Mouse (Mus musculus): ENCODE data around the gene L3mbtl4. TPM values are rescaled to one million over a fixed set of nuclear protein-coding genes. Genes with fewer than 3 reads are reported as not detected.

L3mbtl4 gene
- total and polyA plus RNA-seq, 2 experiments from 2014 or later = not detected

GRCm38 (mm10) chr17:68332225-68332624 lies 58.6 kb downstream of the L3mbtl4 start:
- no peak for DNase-seq (ENCODE audit: low spot score)
- H3K36me3 ChIP-seq (replicated peaks; ENCODE audit: control insufficient read depth, insufficient read depth, low read length) = no peaks in the 10 kb centered on the region
- ATAC-seq (ENCODE audit: insufficient read depth, low read depth) = no peak
- no peaks in the 10 kb centered on the region for H3K4me1 ChIP-seq (ENCODE audit: control insufficient read depth, insufficient read depth)
- no peaks in the 10 kb centered on the region for H3K27me3 ChIP-seq (ENCODE audit: control insufficient read depth, insufficient read depth, low read length)
- no peak overlapping the region for H3K4me2 ChIP-seq (ENCODE audit: low read depth, low read length)
- no peaks in the 10 kb centered on the region for H3K9me3 ChIP-seq (replicated peaks; ENCODE audit: control insufficient read depth, low read length)
- no peak overlapping the region for H3K4me3 ChIP-seq (ENCODE audit: low read depth, low read length)
- WGBS = 68% methylated on average over 5 of the region's 5 CpGs
- TF ChIP-seq CTCF (IDR thresholded peaks at IDR 0.05; ENCODE audit: low read depth) (no peak), EP300 (IDR thresholded peaks at IDR 0.05; ENCODE audit: low read depth) (no peak)
- no peak overlapping the region for H3K27ac ChIP-seq (ENCODE audit: low read depth)
- no peak overlapping the region for H3K9ac ChIP-seq (replicated peaks; ENCODE audit: low read depth, low read length)

GRCm38 (mm10) chr17:68333382-68333781 lies 59.8 kb downstream of the L3mbtl4 start:
- ATAC-seq (ENCODE audit: insufficient read depth, low read depth) (no peak), DNase-seq (ENCODE audit: low spot score) (no peak)
- Histone ChIP-seq H3K9ac (replicated peaks; ENCODE audit: low read depth, low read length) (no peak overlapping the region), H3K27me3 (ENCODE audit: control insufficient read depth, insufficient read depth, low read length) (no peaks in the 10 kb centered on the region), H3K4me2 (ENCODE audit: low read depth, low read length) (no peak overlapping the region), H3K4me3 (ENCODE audit: low read depth, low read length) (no peak overlapping the region), H3K9me3 (replicated peaks; ENCODE audit: control insufficient read depth, low read length) (no peaks in the 10 kb centered on the region), H3K4me1 (ENCODE audit: control insufficient read depth, insufficient read depth) (no peaks in the 10 kb centered on the region), H3K27ac (ENCODE audit: low read depth) (no peak overlapping the region), H3K36me3 (replicated peaks; ENCODE audit: control insufficient read depth, insufficient read depth, low read length) (no peaks in the 10 kb centered on the region)
- 30% methylated on average over 3 of the region's 3 CpGs for WGBS
- TF ChIP-seq CTCF (IDR thresholded peaks at IDR 0.05; ENCODE audit: low read depth) = no peak

GRCm38 (mm10) chr17:68338917-68339553 lies 65.4 kb downstream of the L3mbtl4 start:
- Histone ChIP-seq H3K27me3 (ENCODE audit: control insufficient read depth, insufficient read depth, low read length) (no peaks in the 10 kb centered on the region), H3K27ac (ENCODE audit: low read depth) (no peak overlapping the region), H3K36me3 (replicated peaks; ENCODE audit: control insufficient read depth, insufficient read depth, low read length) (no peaks in the 10 kb centered on the region), H3K4me2 (ENCODE audit: low read depth, low read length) (no peak overlapping the region), H3K4me1 (ENCODE audit: control insufficient read depth, insufficient read depth) (no peaks in the 10 kb centered on the region), H3K9me3 (replicated peaks; ENCODE audit: control insufficient read depth, low read length) (no peaks in the 10 kb centered on the region), H3K9ac (replicated peaks; ENCODE audit: low read depth, low read length) (no peak overlapping the region), H3K4me3 (ENCODE audit: low read depth, low read length) (no peak overlapping the region)
- 73% methylated on average over 3 of the region's 3 CpGs for WGBS
- no peak for ATAC-seq (ENCODE audit: insufficient read depth, low read depth)
- no peak for DNase-seq (ENCODE audit: low spot score)
- TF ChIP-seq CTCF (IDR thresholded peaks at IDR 0.05; ENCODE audit: low read depth) (no peak), EP300 (IDR thresholded peaks at IDR 0.05; ENCODE audit: low read depth) (no peak)

GRCm38 (mm10) chr17:68357687-68358086 lies 84.1 kb downstream of the L3mbtl4 start:
- DNase-seq (ENCODE audit: low spot score) (no peak), ATAC-seq (ENCODE audit: insufficient read depth, low read depth) (no peak)
- Histone ChIP-seq H3K27ac (ENCODE audit: low read depth) (no peak overlapping the region), H3K36me3 (replicated peaks; ENCODE audit: control insufficient read depth, insufficient read depth, low read length) (no peaks in the 10 kb centered on the region), H3K9ac (replicated peaks; ENCODE audit: low read depth, low read length) (no peak overlapping the region), H3K27me3 (ENCODE audit: control insufficient read depth, insufficient read depth, low read length) (no peaks in the 10 kb centered on the region), H3K9me3 (replicated peaks; ENCODE audit: control insufficient read depth, low read length) (no peaks in the 10 kb centered on the region), H3K4me1 (ENCODE audit: control insufficient read depth, insufficient read depth) (no peaks in the 10 kb centered on the region), H3K4me2 (ENCODE audit: low read depth, low read length) (no peak overlapping the region), H3K4me3 (ENCODE audit: low read depth, low read length) (no peak overlapping the region)
- WGBS = 56% methylated on average over 1 of the region's 1 CpGs
- TF ChIP-seq EP300 (IDR thresholded peaks at IDR 0.05; ENCODE audit: low read depth) = no peak
- TF ChIP-seq CTCF (IDR thresholded peaks at IDR 0.05; ENCODE audit: low read depth) = no peak

- Histone ChIP-seq H3K4me3 (ENCODE audit: low read depth, low read length) (no peak overlapping the region), H3K9me3 (replicated peaks; ENCODE audit: control insufficient read depth, low read length) (no peaks in the 10 kb centered on the region), H3K9ac (replicated peaks; ENCODE audit: low read depth, low read length) (no peak overlapping the region), H3K27ac (ENCODE audit: low read depth) (no peak overlapping the region), H3K27me3 (ENCODE audit: control insufficient read depth, insufficient read depth, low read length) (no peaks in the 10 kb centered on the region), H3K36me3 (replicated peaks; ENCODE audit: control insufficient read depth, insufficient read depth, low read length) (no peaks in the 10 kb centered on the region), H3K4me2 (ENCODE audit: low read depth, low read length) (no peak overlapping the region), H3K4me1 (ENCODE audit: control insufficient read depth, insufficient read depth) (no peaks in the 10 kb centered on the region)
- WGBS = 67% methylated on average over 1 of the region's 1 CpGs
- no peak for DNase-seq (ENCODE audit: low spot score)
- no peak for ATAC-seq (ENCODE audit: insufficient read depth, low read depth)
- no peak for TF ChIP-seq EP300 (IDR thresholded peaks at IDR 0.05; ENCODE audit: low read depth)
- no peak for TF ChIP-seq CTCF (IDR thresholded peaks at IDR 0.05; ENCODE audit: low read depth)
Observed at GRCm38 (mm10) chr17:68371101-68371500, 97.5 kb downstream of the L3mbtl4 start.

GRCm38 (mm10) chr17:68388481-68388880 lies 114.9 kb downstream of the L3mbtl4 start:
- ATAC-seq (ENCODE audit: insufficient read depth, low read depth) (no peak), DNase-seq (ENCODE audit: low spot score) (no peak)
- H3K9ac ChIP-seq (replicated peaks; ENCODE audit: low read depth, low read length) = no peak overlapping the region
- H3K4me1 ChIP-seq (ENCODE audit: control insufficient read depth, insufficient read depth) = no peaks in the 10 kb centered on the region
- no peak for TF ChIP-seq CTCF (IDR thresholded peaks at IDR 0.05; ENCODE audit: low read depth)
- TF ChIP-seq EP300 (IDR thresholded peaks at IDR 0.05; ENCODE audit: low read depth) = no peak
- H3K36me3 ChIP-seq (replicated peaks; ENCODE audit: control insufficient read depth, insufficient read depth, low read length) = no peaks in the 10 kb centered on the region
- no peak overlapping the region for H3K27ac ChIP-seq (ENCODE audit: low read depth)
- no peaks in the 10 kb centered on the region for H3K9me3 ChIP-seq (replicated peaks; ENCODE audit: control insufficient read depth, low read length)
- no peaks in the 10 kb centered on the region for H3K27me3 ChIP-seq (ENCODE audit: control insufficient read depth, insufficient read depth, low read length)
- H3K4me3 ChIP-seq (ENCODE audit: low read depth, low read length) = no peak overlapping the region
- H3K4me2 ChIP-seq (ENCODE audit: low read depth, low read length) = no peak overlapping the region
- 56% methylated on average over 5 of the region's 5 CpGs for WGBS

Data from heart, postnatal 0 days (tissue).